Mouse (Mus musculus): ENCODE data around the gene Zdhhc14.

The Zdhhc14 gene

DNA sequence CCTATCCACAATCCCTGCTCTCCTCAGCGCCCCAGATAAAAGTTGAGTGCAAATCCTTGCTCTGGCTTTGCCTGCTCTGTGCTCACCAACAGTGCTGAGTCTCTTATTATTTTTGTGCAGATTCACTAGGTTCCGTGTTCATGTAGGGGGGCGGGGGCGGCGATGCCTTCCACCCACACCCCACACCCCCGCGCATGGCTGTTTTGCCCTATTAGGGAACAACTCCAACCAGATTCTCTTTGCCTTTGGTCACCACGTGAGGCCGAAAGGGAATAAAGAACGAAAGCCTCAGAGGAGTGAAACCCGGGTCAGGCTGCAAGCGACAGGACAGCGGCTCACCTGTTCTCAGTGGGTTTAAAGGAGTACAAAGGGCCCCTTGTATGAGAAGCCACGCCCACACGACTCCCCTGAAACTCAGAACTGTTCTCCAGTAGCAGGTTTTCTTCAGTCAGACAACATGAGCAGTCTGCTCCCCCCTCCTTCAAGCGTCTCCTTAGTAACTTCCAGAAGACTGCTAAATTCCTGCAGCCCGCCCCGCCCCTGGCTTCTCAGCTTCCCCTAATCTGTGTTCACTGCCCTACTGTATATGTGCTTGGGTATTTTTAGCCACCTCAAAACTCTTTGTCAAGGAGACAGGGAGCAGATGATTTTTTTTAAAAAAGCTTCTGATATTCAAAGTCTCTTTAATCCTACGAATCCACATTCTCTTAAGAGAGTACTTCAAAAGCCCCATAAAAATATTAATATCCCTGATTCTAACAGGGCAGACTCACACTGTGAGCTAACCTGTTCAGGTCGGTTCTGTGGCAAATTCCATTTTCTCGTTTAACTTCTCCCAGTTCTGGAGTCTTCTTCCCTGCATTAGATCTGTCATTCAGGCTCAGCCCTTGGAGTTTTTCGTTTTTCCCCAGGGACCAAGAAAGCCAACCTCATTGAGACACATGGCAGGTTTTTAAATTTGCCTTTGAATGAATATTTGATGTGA lies 278.2 kb downstream of the Zdhhc14 start:
- DNase-seq (ENCODE audit: low spot score in 2 of 2) = peak in 1 of 2 experiments; percentile 16

DNA sequence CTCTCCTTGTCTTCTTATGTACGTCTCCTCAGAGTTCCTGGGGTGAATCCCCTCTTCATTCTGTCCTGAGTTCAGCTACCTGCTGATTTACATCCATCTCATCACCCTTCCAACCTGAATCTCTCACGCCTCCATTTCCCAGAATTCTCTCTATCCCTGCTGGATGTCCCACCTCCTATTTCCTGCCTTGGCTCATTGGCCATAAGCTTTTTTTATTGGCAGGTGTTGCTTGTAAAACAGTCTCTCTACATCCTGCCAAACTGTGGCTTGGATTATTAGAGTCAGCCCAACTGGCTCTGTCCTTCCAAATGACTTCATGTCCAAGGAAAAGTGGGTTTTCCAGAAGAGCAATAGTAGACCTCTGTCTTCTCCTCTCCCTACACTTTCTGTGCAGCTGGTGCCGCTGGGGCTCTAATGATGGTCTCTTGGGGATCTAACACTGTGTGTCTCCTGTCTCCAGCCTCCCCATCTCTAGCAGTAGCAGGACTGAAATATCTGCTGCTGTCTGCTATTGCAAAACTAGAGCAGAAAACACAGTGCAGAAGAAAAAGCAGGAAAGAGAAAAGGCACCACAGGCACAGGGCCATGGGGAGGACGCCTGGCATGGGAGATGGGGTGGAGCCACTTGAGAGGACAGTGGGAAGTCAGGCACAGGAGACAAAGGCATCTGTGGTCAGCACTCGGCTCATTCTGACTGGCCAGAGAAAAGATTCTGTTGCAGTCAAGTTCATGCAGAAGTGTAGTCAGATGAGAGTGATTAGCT lies 288.0 kb downstream of the Zdhhc14 start:
- no peak for DNase-seq (ENCODE audit: low spot score in 2 of 2)

- no peak for DNase-seq (ENCODE audit: low spot score in 2 of 2)
Measured at GRCm38 (mm10) chr17:5785238-5785637, 292.9 kb downstream of the Zdhhc14 start.

DNA sequence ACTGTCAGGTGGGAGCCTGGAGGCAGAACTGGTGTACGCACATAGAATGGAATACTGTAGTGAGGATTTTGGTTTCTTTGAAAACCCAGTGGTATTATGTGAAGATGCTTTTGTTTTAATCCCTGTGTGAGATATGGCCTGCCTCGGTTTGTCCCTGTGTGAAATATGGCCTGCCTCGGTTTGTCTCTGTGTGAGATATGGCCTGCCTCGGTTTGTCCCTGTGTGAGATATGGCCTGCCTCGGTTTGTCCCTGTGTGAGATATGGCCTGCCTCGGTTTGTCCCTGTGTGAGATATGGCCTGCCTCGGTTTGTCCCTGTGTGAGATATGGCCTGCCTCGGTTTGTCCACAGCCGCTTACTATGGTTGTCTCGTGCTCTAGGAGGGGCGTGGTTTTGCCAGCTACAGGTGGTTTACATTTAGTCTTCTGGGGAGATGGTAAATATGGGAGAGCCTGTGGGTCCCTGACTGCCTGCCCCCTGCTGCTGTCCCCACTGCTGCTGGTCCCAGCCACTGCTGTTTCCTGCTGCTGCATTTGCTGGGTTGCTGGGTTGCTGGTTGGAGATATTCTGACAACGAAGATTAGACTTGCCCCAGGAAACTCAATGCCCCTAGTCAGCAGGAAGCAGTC lies 299.9 kb downstream of the Zdhhc14 start:
- DNase-seq (ENCODE audit: low spot score in 2 of 2) = no peak

- no peak for DNase-seq (ENCODE audit: low spot score in 2 of 2)
Measured at GRCm38 (mm10) chr17:5793593-5793992, 301.2 kb downstream of the Zdhhc14 start.

- no peak for DNase-seq (ENCODE audit: low spot score in 2 of 2)
Measured at GRCm38 (mm10) chr17:5794276-5794675, 301.9 kb downstream of the Zdhhc14 start.

GRCm38 (mm10) chr17:5795369-5795768 lies 303.0 kb downstream of the Zdhhc14 start:
- no peak for DNase-seq (ENCODE audit: low spot score in 2 of 2)

DNA sequence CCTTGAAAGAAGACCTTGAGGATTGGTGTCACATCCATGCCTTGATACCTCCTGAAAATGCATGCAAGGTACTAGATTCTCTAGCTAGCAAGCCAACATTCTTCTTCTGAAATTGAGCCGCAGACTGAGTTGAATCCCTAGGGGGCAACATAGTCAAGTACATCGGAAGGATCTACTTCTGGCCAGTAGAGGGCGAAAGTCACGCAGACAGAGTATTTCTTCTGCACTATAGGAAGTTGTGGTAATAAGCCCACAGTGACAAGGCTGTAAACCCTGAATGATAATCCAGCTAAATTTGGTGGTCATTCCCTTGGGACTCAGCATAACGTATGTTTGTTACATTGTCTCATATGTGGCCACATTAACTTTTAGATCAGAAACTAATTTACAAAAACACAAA lies 303.5 kb downstream of the Zdhhc14 start:
- DNase-seq (ENCODE audit: low spot score in 2 of 2) = peak; percentile 34 to 64

GRCm38 (mm10) chr17:5797124-5797760 lies 304.9 kb downstream of the Zdhhc14 start:
- DNase-seq (ENCODE audit: low spot score in 2 of 2) = peak in 1 of 2 experiments; percentile 45

DNA sequence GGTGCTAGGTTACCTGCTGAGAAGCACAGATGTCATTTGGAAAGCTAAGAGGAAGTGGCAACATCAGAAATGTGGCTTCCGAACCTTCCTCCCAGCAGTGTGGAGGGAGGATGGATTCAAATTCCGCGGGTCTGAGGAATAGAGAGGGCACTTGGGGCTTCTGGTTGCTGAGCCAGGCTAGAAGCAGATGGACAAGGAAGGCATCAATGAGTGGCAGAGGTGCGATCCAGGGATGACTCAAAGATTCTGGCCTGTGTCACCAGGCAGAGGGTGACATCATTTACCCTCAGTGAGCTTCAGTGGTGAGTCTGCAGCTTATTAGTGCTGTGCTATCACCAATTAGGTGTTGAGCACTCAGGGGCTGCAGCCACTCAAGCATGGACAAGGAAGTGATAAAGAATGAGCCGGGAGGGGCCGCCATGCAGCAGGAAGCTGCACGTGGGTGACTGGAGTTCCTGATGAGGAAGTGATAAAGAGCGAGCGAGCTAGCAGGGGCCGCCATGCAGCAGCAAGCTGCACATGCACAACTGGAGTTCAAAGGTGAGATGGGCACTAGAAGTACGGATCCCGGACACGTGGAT lies 306.0 kb downstream of the Zdhhc14 start:
- DNase-seq (ENCODE audit: low spot score in 2 of 2) = no peak

- no peak for DNase-seq (ENCODE audit: low spot score in 2 of 2)
Measured at GRCm38 (mm10) chr17:5798900-5799299, 306.5 kb downstream of the Zdhhc14 start.

- no peak for DNase-seq (ENCODE audit: low spot score in 2 of 2)
Measured at GRCm38 (mm10) chr17:5799396-5800021, 307.2 kb downstream of the Zdhhc14 start.

DNA sequence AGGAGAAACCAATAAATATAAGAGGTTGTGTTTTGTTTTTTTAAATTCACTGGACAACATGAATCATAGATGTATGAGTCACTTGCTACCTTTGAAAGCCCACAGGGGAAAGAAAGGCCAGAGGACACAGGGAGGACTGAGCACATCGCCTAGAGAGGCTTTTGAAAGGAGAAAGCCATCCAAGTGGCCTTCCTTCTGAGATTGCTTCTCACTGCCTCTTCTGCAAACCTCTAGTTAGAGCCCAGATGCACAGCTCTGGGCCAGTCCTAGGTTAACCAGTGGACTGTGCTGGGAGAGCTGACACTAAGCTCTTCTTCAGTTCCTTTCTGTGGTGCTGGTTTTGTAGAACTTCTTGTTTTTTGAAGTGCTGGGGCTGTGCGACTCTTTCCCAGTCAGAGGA lies 307.9 kb downstream of the Zdhhc14 start:
- DNase-seq (ENCODE audit: low spot score in 2 of 2) = no peak

DNA sequence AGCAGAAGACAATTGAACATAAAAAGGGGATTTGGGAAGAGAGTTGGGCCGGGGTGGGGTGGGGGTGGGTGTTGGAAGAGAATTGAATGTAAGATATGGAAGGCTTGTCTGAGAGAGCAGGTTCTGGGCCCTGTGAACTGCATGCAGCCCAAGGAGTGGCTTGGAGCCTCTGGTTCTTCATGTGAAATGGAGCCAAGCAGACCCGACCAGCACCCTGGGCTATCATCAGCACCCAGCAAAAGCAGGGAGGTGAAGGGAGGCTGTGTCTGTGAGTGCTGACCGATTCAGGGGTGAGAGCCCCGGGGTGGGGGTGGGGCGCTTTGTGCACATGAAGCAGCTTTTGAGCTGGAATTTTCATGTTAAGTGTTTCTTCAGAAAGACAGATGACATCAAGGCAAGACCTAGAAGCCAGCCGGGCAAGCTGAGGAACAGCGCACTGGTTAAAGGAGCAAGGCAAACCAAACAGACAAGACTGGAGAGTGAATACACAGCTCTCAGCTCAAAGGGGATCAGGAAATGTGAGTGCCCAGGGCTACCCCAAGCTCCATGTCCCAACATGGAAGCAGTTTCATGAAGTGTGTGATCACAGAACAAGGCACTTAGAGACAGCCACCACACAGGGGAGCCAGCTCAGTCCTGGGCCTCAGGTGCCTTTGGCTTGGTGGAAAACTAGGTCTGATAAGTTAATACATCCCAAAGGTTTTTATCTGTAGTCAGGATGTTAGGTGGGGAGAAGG lies 308.6 kb downstream of the Zdhhc14 start:
- DNase-seq (ENCODE audit: low spot score in 2 of 2) = no peak

- DNase-seq (ENCODE audit: low spot score in 2 of 2) = no peak
Measured at GRCm38 (mm10) chr17:5801761-5802655, 309.7 kb downstream of the Zdhhc14 start.

DNA sequence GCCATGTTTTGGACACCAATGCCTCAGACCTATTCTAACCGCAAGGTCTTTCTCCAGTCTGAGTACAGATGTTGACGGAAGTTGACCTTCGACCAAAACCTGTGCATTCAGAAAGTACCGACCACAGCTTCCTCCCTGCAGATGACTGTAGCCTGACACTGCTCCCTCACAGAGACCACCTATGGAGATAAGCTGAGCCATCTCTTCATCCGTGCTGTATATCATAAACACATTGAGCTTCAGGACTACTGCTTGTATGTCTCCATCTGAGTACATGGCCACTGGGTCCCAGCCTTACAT lies 310.2 kb downstream of the Zdhhc14 start:
- DNase-seq (ENCODE audit: low spot score in 2 of 2) = no peak

Data from cerebellum, postnatal 4 days (tissue).